Mouse (Mus musculus) lung, adult 2 months (tissue): ENCODE measurements around the gene Sdsl.

Source experiments
- CTCF ChIP-seq: fragments of 200-500 bp; IDR thresholded peaks from 2 replicates; pipeline ENCODE4 v1.5.1; 2011; ENCODE audit warnings: mild to moderate bottlenecking, low read length, control low read depth; ENCODE audit not compliant: insufficient read depth
- POLR2A ChIP-seq: fragments of 200-500 bp; IDR thresholded peaks from 2 replicates; pipeline ENCODE4 v1.6.1; 2011; ENCODE audit warnings: low read depth, mild to moderate bottlenecking, control low read depth, low read length, borderline replicate concordance; ENCODE audit errors: extremely low read depth

GRCm38 (mm10) chr5:120464321-120464720, 8.3 kb downstream of the Sdsl start:
- TF ChIP-seq POLR2A (no peak), CTCF (no peak)
